Mouse (Mus musculus): ENCODE data around the gene Gpatch11.

- no peak for TF ChIP-seq CTCF (conservative IDR thresholded peaks at IDR 0.05; ENCODE audit: low read length)
- TF ChIP-seq POU5F1 (IDR thresholded peaks at IDR 0.05; ENCODE audit: borderline replicate concordance, low read length), result no peak
Observed at GRCm38 (mm10) chr17:78883291-78883690, 47.9 kb downstream of the Gpatch11 start.

Measured in E14TG2a.4 (cell line).